Mouse (Mus musculus): ENCODE measurements at regions not wholly inside any gene's neighbourhood (a gene's known extent, or its start where the extent isn't known, plus 50 kb on each side); places are given as distances from the start of the nearest gene placed in this dataset.

DNA sequence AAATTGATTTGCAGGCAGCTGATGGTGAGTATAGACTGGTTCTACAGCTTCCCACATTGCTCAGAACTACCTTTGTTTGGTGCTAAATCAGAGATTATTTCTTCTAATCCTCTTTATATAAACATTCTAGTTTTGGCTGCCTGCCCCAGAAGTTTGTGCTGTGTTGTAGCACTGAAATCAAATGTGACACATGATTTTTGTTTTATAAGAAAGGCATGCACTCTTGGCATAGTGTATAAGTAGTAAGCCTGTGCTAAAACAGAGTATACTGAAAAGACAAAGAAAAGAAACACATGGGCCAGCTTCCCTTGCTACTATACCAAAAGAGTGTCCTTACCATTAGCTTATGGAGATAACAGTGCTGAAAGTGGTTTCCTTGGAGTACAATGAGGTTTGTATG is 1542.9 kb upstream of the Slc10a2 start:
- Histone ChIP-seq H3K27ac (replicated peaks) (no peak overlapping the region), H3K9me3 (no peaks in the 10 kb centered on the region), H3K4me1 (no peaks in the 10 kb centered on the region), H3K27me3 (no peaks in the 10 kb centered on the region), H3K9ac (replicated peaks) (no peak overlapping the region), H3K4me3 (no peak overlapping the region), H3K36me3 (no peaks in the 10 kb centered on the region), H3K4me2 (replicated peaks) (no peak overlapping the region)
- no peak for ATAC-seq (ENCODE audit: low FRiP score, low read depth)

DNA sequence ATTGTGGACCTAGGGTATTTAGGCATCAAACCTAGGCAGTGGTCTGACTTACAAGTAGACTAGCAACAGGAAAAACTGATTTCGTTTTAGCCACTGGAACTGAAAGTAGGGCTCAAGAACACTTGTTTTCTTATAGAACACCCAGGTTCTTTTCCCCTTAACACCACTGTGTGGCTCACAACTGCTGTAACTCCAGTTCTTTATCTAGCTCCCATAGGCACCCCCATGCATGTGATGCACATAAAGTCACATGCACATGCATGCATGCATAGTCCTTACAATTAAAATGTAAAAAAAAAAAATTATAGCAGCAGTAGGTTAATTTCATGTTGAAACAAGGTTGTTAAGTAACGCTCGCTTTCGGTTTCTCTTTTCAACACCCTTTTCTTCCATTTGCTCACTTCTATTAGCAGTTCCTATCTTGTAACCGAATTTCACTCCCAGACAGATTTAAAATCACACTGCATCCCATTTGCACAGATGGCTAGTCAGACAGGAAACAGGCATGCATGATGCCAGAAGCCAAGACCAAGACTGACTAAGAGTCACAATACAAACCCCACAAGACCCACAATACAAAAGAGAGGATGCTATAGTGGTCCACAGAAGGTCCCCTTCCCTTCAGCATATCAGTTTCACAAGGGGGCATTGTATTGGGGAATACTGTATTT is 1540.3 kb upstream of the Slc10a2 start:
- Histone ChIP-seq H3K4me3 (no peak overlapping the region), H3K36me3 (no peaks in the 10 kb centered on the region), H3K9me3 (no peaks in the 10 kb centered on the region), H3K4me1 (no peaks in the 10 kb centered on the region), H3K4me2 (replicated peaks) (no peak overlapping the region), H3K27ac (replicated peaks) (no peak overlapping the region), H3K9ac (replicated peaks) (no peak overlapping the region), H3K27me3 (no peaks in the 10 kb centered on the region)
- no peak for ATAC-seq (ENCODE audit: low FRiP score, low read depth)
- 91% methylated on average over 5 of the region's 5 CpGs for WGBS

DNA sequence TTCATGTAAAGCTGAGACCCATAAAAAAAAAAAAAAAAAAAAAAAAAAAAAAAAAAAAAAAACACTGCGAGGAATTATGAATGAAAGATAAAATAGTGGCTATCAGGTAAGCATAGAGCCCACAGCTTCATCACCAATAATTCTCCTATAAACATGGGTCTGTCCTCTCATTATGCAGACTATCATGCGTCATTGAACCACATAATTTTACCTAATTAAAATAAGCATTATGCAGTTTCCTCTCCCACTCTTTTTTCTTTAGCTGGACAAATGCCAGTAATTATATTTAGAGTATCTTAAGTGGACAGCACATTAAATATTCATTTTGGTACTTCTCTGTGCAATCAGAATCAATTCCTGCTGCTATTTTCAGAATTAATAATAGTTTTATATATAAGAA is 1539.2 kb upstream of the Slc10a2 start:
- Histone ChIP-seq H3K4me1 (no peaks in the 10 kb centered on the region), H3K27me3 (no peaks in the 10 kb centered on the region), H3K27ac (replicated peaks) (no peak overlapping the region), H3K4me2 (replicated peaks) (no peak overlapping the region), H3K9ac (replicated peaks) (no peak overlapping the region), H3K9me3 (no peaks in the 10 kb centered on the region), H3K4me3 (no peak overlapping the region), H3K36me3 (no peaks in the 10 kb centered on the region)
- WGBS, result 91% methylated on average over 2 of the region's 2 CpGs
- no peak for ATAC-seq (ENCODE audit: low FRiP score, low read depth)

DNA sequence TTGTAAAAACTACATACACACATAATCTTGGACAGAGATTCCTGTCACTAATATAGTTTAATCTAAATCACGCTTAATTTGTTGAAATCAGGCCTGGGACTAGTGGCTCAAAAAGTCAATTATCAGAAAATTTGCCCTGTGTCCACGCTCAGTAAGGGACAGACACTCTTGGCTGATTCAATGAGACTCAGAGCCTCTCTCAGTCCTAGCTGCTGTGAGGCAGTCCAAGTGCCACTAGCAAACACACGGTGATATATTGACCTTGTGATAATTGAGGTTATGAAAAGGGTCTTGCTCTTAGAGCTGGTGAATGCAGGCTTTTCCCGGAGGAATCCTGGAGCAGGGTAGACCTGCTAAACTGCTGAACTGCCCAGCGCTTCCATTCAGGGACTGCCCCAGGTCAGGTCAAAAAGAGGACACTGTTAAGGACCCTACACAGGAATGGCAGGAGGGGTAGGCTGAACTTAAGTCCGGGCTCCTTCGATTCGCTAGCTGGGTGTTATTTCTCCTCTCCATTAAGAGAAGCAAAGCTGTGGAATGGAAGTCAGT is 1521.9 kb upstream of the Slc10a2 start:
- ATAC-seq (ENCODE audit: low FRiP score, low read depth), result no peak
- Histone ChIP-seq H3K4me3 (no peak overlapping the region), H3K9me3 (no peaks in the 10 kb centered on the region), H3K9ac (replicated peaks) (no peak overlapping the region), H3K36me3 (no peaks in the 10 kb centered on the region), H3K27me3 (no peaks in the 10 kb centered on the region), H3K4me1 (peaks cover 2% of the 10 kb centered on the region; the same call in 1 of the 2 replicates), H3K4me2 (replicated peaks) (no peak overlapping the region), H3K27ac (replicated peaks) (no peak overlapping the region)
- whole genome bisulfite sequencing, result 61% methylated on average over 8 of the region's 8 CpGs

DNA sequence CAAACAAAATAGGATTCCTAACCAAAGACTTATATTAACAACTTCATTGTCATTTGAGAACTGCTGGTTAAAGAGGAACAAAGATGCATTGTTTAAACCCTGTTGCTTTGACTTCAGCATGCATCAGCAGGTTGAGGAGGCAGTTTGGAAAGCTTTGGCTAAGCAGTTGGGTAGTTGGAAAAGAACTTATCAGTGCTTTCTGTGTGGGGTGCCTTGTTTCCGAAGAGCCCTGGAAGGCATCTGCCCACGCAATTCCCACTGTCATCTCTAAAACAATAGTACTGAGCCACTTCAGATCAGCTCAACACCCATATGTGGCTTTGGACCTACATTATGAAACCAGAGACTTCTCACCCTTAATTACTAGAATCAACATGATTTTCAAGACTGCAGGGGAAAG is 1503.7 kb upstream of the Slc10a2 start:
- no peaks in the 10 kb centered on the region for H3K9me3 ChIP-seq
- no peaks in the 10 kb centered on the region for H3K27me3 ChIP-seq
- no peaks in the 10 kb centered on the region for H3K36me3 ChIP-seq
- ATAC-seq (ENCODE audit: low FRiP score, low read depth), result no peak
- H3K27ac ChIP-seq (replicated peaks), result no peak overlapping the region
- peaks cover 10% of the 10 kb centered on the region for H3K4me1 ChIP-seq
- H3K4me2 ChIP-seq (replicated peaks), result no peak overlapping the region
- WGBS, result 64% methylated on average over 2 of the region's 2 CpGs
- H3K4me3 ChIP-seq, result no peak overlapping the region
- no peak overlapping the region for H3K9ac ChIP-seq (replicated peaks)

DNA sequence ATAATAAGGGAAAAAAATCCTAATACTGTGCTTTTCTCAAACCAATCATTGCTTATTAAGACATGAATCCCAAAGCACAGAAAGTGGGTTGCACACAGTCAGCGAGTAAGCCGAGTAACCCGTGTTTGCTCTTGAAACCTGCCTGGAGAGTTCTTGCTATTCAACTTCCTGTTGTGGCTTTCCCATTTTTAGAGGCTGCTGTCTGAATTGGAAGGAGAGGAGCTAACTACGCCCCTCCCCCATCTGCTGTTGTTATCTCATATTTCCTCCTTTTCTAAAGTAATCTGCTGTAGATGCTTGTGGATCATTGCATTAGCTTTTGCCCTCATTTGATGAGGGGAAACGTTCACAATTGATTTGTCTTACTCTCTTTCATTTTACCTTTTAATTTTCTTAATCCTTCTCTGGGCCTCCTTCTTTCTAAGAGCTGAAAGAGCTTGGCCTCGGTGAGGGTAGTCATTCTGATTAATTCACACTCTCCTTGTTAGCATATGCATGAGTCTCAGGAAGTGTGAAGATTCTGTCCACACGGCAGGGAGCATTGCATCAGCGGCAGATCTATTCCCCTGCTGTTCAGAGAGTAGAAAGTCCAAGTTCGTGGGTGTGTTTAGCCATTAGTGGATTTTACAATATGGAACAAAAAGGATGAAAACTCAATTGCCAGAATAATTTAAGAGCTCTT is 1501.8 kb upstream of the Slc10a2 start:
- Histone ChIP-seq H3K4me3 (no peak overlapping the region), H3K4me2 (replicated peaks) (peak overlapping the region; percentile 18), H3K27me3 (no peaks in the 10 kb centered on the region), H3K36me3 (no peaks in the 10 kb centered on the region), H3K4me1 (peaks cover 10% of the 10 kb centered on the region), H3K9ac (replicated peaks) (no peak overlapping the region), H3K27ac (replicated peaks) (0 out of 2 replicates have a peak overlapping the region, but pooled peaks have one; percentile 1), H3K9me3 (no peaks in the 10 kb centered on the region)
- 9% methylated on average over 9 of the region's 9 CpGs for WGBS
- peak; percentile 95 for ATAC-seq (ENCODE audit: low FRiP score, low read depth)

DNA sequence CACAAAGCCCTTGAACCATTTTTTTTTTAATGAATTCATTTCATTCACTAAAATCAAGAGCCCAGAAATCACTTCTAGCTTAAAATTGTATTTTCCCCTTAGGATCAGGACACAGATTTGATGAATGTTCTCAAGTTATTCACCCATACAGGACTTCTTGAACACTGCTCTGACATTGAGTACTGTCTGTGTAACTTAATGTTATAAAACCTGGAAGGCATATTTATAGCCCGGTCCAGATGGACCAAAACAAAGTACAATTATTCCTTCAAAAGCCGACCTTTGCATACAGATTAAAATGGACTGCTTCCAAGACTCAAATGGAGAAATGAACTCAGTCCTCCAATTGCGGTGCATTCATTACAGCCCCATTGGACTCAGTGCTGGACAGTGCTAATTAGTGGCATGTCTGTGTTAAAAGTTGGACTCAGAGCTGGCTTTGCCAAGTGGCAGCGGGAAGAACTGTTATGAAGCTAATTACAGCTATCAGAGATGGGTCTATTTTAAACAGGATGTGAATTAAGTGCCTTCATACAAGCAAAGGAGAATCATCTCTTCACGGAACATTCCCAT is 1499.2 kb upstream of the Slc10a2 start:
- no peak for ATAC-seq (ENCODE audit: low FRiP score, low read depth)

DNA sequence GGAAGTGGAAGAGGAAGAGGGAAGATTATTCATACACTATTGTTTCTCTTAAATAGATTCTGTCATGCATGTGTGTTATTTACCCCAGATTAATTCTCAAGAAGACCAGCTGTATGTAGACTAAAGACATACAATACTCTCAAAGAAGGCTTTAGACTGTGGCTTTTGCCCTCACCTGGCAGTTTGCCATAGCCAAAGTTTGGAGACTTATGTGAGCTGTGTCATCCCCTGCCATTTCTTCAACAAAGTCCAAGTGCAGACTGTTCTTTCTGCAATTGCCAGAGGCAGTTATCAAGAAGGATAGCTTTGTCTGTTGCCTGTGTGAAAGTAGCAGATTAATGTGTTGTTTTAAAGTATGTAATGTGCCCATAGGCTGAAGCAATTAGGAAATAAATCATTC is 1485.0 kb upstream of the Slc10a2 start:
- Histone ChIP-seq H3K9ac (replicated peaks) (no peak overlapping the region), H3K27me3 (no peaks in the 10 kb centered on the region), H3K4me2 (replicated peaks) (no peak overlapping the region), H3K9me3 (no peaks in the 10 kb centered on the region), H3K36me3 (no peaks in the 10 kb centered on the region), H3K27ac (replicated peaks) (no peak overlapping the region), H3K4me1 (no peaks in the 10 kb centered on the region), H3K4me3 (no peak overlapping the region)
- ATAC-seq (ENCODE audit: low FRiP score, low read depth), result no peak

More for the DNA sequence above, 1499.2 kb upstream of the Slc10a2 start:
- no peak overlapping the region for H3K9ac ChIP-seq (replicated peaks)
- H3K4me2 ChIP-seq (replicated peaks), result no peak overlapping the region
- no peak overlapping the region for H3K4me3 ChIP-seq
- no peaks in the 10 kb centered on the region for H3K36me3 ChIP-seq
- H3K27me3 ChIP-seq, result no peaks in the 10 kb centered on the region
- 83% methylated on average over 5 of the region's 5 CpGs for WGBS
- peaks cover 10% of the 10 kb centered on the region for H3K4me1 ChIP-seq
- H3K9me3 ChIP-seq, result no peaks in the 10 kb centered on the region
- no peak overlapping the region for H3K27ac ChIP-seq (replicated peaks)

DNA sequence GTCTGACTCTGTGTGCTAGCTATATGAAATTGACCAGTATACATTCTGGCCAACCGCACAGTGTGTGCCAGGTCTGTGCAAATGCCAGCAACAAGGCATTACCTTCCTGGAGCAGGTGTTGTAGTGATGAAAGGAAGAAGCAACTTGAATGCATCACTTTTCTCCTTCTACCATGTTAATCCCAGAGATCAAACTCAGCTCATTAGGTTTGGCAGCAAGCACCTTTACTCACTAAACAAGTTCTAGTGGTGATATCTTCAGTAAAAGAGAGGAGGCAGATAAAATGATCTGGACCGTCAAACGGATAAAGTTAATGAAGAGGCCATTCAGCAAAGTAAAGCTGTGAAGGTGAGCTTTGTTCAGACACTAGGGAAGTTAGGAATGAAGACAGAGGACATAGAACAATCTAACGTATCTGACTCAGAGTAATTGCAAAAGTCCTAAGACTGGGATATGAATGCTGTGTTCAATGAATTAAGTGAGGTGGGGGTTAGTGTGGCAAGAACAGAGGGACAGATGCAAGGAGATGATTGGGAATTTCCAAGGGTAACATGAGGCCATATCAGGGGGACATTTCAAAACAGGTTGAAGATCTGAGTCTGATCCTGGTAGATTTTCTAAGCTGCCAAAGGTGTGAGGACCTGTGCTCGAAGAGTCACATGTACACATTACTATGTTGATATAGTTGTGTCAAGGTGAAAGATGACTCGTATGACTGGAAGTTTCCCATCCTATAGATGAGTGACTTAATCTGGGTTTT is 1478.4 kb upstream of the Slc10a2 start:
- H3K36me3 ChIP-seq, result no peaks in the 10 kb centered on the region
- whole genome bisulfite sequencing, result 90% methylated on average over 6 of the region's 6 CpGs
- H3K9ac ChIP-seq (replicated peaks), result no peak overlapping the region
- no peaks in the 10 kb centered on the region for H3K27me3 ChIP-seq
- H3K4me1 ChIP-seq, result no peaks in the 10 kb centered on the region
- no peaks in the 10 kb centered on the region for H3K9me3 ChIP-seq
- no peak overlapping the region for H3K27ac ChIP-seq (replicated peaks)
- H3K4me2 ChIP-seq (replicated peaks), result no peak overlapping the region
- no peak for ATAC-seq (ENCODE audit: low FRiP score, low read depth)
- no peak overlapping the region for H3K4me3 ChIP-seq

DNA sequence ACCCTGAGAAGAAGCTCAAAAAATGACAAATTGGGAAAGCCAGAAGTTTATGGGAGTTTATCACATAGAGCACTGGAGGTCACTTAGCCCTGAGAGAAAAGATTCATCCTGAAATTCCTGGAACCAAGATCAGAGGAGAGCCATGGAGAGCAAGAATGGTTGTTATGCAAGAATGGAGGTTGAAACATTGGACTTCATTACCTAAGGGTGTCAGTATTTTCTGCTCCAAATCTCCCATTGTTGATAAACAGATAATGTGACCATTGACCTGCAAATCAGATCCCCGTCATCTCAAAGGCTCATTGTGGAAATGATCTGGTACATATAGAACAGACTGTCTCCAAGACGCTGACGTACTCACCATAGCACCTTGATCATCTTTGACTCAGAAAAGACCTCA is 1477.6 kb upstream of the Slc10a2 start:
- no peaks in the 10 kb centered on the region for H3K27me3 ChIP-seq
- H3K4me2 ChIP-seq (replicated peaks), result no peak overlapping the region
- no peaks in the 10 kb centered on the region for H3K9me3 ChIP-seq
- no peak overlapping the region for H3K4me3 ChIP-seq
- 80% methylated on average over 3 of the region's 3 CpGs for WGBS
- H3K36me3 ChIP-seq, result no peaks in the 10 kb centered on the region
- H3K4me1 ChIP-seq, result no peaks in the 10 kb centered on the region
- no peak overlapping the region for H3K27ac ChIP-seq (replicated peaks)
- no peak overlapping the region for H3K9ac ChIP-seq (replicated peaks)
- ATAC-seq (ENCODE audit: low FRiP score, low read depth), result no peak

DNA sequence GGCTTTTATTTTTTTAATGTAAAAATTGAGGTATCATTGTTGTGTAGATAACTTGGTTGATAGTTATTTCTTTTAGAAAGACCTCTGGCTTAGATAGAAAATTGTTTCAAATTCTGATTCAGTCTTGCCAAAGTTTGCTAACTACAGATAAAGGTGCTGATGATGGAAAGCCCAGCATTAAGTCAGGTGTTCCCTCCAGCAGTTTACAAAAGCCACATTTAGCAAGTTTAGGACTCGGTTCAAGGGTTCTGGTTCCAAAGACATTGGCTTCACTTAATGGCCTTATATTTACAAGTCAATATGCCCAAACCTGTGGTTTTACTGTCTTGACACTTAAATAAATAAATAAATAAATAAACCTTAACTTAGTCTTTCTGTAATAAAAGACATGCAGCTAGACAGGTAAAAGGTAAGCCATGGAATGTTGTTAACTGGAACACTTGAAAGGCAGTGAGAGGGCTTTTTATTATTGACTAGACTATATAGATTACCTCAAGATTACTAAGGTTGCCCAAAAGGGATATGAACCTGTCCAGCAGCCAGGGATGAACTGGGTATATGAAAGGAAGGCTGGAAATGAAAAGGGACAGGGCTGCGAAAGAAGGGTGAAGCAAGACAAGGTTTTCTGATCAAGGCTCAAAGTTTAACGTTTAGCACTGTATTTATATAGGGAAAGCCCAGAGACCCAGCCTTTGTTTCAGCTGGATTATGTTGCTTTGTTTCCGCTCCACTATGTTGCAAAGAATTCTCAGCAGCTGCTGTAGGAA is 1472.9 kb upstream of the Slc10a2 start:
- no peak for ATAC-seq (ENCODE audit: low FRiP score, low read depth)
- Histone ChIP-seq H3K4me1 (no peaks in the 10 kb centered on the region), H3K4me2 (replicated peaks) (no peak overlapping the region), H3K36me3 (no peaks in the 10 kb centered on the region), H3K27ac (replicated peaks) (no peak overlapping the region), H3K27me3 (peaks cover 9% of the 10 kb centered on the region), H3K4me3 (no peak overlapping the region), H3K9ac (replicated peaks) (no peak overlapping the region), H3K9me3 (no peaks in the 10 kb centered on the region)
- 73% methylated on average over 4 of the region's 4 CpGs for WGBS
